Mouse (Mus musculus) lung, embryonic 14.5 days (tissue): ENCODE measurements at regions not wholly inside any gene's neighbourhood (a gene's known extent, or its start where the extent isn't known, plus 50 kb on each side); places are given as distances from the start of the nearest gene placed in this dataset.

Source experiments
- ATAC-seq: fragments of 200-750 bp; cut with Nextera tagmentation; 2 replicates; pipeline ENCODE4 v1.8.0; 2017; ENCODE audit warnings: mild to moderate bottlenecking, moderate TSS enrichment, moderate library complexity; ENCODE audit not compliant: insufficient read depth
- DNase-seq: peaks from one replicate; pipeline ENCODE4 v3.0.0-alpha.2; 2015
- H3K27ac ChIP-seq: fragments of 300-500 bp; sonication (generic); 2 replicates; pipeline ENCODE4 v1.5.1; 2014; ENCODE audit warnings: low read depth, mild to moderate bottlenecking, moderate library complexity
- H3K27me3 ChIP-seq: fragments of 300-500 bp; sonication (generic); 2 replicates; pipeline ENCODE4 v1.6.1; 2014; ENCODE audit warnings: low read length, control low read depth; ENCODE audit not compliant: insufficient read depth
- H3K36me3 ChIP-seq: fragments of 300-500 bp; sonication (generic); 2 replicates; pipeline ENCODE4 v1.6.1; 2014; ENCODE audit warnings: control low read depth; ENCODE audit not compliant: insufficient read depth
- H3K4me1 ChIP-seq: fragments of 300-500 bp; sonication (generic); 2 replicates; pipeline ENCODE4 v1.6.1; 2014; ENCODE audit warnings: antibody characterized with exemption, control low read depth; ENCODE audit not compliant: insufficient read depth
- H3K4me2 ChIP-seq: fragments of 300-500 bp; sonication (generic); 2 replicates; pipeline ENCODE4 v1.6.1; 2014; ENCODE audit warnings: mild to moderate bottlenecking
- H3K4me3 ChIP-seq: fragments of 300-500 bp; sonication (generic); 2 replicates; pipeline ENCODE4 v1.5.1; 2014; ENCODE audit warnings: low read depth, low read length
- H3K9ac ChIP-seq: fragments of 300-500 bp; sonication (generic); 2 replicates; pipeline ENCODE4 v1.6.1; 2014
- H3K9me3 ChIP-seq: fragments of 300-500 bp; sonication (generic); 2 replicates; pipeline ENCODE4 v1.6.1; 2016; ENCODE audit warnings: low read depth, low read length, control low read depth
- CTCF ChIP-seq: IDR thresholded peaks from 2 replicates; pipeline ENCODE4 v1.5.1; 2016; ENCODE audit warnings: antibody characterized with exemption, low read depth
- WGBS: fragments of 180-500 bp; shearing (Covaris S2); extraction: QIAGEN DNeasy Blood & Tissue Kit; methylation state at CpG from one replicate; pipeline ENCODE4 v1.1.7; 2014; 5-methylcytosine and 5-hydroxymethylcytosine counted together

DNA sequence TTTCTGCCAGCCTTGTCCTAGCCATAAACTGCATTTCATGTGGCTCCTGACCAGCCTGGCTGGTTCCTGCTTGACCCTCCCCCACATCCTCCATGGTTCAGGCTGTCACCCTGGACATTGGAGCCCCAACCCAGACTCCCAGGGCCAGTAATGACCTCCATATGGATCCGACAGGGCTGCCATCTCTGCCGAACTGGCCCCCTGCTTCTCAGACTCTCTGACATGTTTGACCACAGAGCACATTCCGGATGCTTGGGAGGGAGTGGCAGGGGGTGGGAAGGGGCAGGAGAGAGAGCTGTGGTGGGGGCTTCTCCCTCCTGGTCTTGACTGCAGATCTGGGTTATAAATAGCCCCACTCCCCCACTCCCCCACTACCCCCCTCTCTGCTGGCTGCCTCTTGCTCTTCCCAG, 59.0 kb upstream of the Actrt2 start:
- no peaks in the 10 kb centered on the region for H3K36me3 ChIP-seq
- no peak overlapping the region for H3K4me2 ChIP-seq
- H3K9ac ChIP-seq = no peak overlapping the region
- H3K27me3 ChIP-seq = no peaks in the 10 kb centered on the region
- H3K4me3 ChIP-seq = no peak overlapping the region
- TF ChIP-seq CTCF = no peak
- DNase-seq (no peak), ATAC-seq (0 out of 2 replicates have a peak, but pooled peaks have one; percentile 21)
- peaks cover 5% of the 10 kb centered on the region; the same call in 1 of the 2 replicates for H3K4me1 ChIP-seq
- 9% methylated on average over 3 of the region's 3 CpGs for WGBS
- H3K27ac ChIP-seq = no peak overlapping the region
- H3K9me3 ChIP-seq = no peaks in the 10 kb centered on the region

DNA sequence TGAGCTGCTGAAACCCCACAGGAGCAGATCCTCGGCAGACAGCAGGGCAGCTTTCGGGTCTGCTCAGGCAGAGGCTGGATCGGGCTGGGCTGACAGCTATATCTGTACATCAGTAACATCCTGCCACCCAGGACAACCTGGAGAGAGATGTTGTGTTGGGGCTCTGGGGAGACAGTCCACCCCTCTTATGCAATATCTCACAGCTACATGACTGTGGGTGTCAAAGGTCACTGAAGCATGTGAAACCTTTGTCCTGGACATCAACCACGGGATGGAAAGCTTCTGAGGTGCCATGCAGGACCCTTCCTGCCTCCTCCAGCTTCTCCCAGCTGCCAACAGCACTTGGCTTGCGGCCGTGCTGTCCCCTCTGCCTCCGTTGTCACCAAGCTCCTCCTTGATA, 60.3 kb upstream of the Actrt2 start:
- H3K9ac ChIP-seq = no peak overlapping the region
- ATAC-seq (no peak), DNase-seq (no peak)
- H3K36me3 ChIP-seq = no peaks in the 10 kb centered on the region
- peaks cover 5% of the 10 kb centered on the region; the same call in 1 of the 2 replicates for H3K4me1 ChIP-seq
- no peaks in the 10 kb centered on the region for H3K9me3 ChIP-seq
- WGBS = 68% methylated on average over 7 of the region's 7 CpGs
- H3K27ac ChIP-seq = no peak overlapping the region
- H3K4me3 ChIP-seq = no peak overlapping the region
- no peak overlapping the region for H3K4me2 ChIP-seq
- no peak for TF ChIP-seq CTCF
- no peaks in the 10 kb centered on the region for H3K27me3 ChIP-seq

DNA sequence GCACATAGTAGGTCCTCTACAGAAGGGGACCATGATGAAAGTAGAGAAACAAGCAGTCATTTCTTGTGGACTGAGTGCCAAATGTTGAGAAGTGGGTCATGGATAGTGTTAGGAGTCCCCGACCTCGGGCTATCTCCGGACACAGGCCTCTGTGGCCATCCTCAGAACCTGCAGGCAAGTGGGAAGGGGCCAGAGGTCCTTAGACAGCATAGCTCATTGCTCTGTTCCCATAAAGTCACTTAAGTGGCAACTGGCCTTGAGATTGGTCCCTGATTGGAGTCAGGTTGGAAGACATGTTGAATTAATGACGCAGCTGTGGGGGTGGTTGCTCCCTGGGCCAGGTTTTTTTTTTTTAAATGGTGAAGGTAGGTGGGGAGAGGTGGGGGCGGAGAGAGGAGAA, 63.0 kb upstream of the Actrt2 start:
- Histone ChIP-seq H3K4me3 (no peak overlapping the region), H3K27me3 (no peaks in the 10 kb centered on the region), H3K4me2 (no peak overlapping the region), H3K4me1 (peaks cover 5% of the 10 kb centered on the region; the same call in 1 of the 2 replicates), H3K9ac (no peak overlapping the region), H3K9me3 (no peaks in the 10 kb centered on the region), H3K36me3 (no peaks in the 10 kb centered on the region), H3K27ac (no peak overlapping the region)
- DNase-seq = no peak
- WGBS = 89% methylated on average over 5 of the region's 5 CpGs
- no peak for TF ChIP-seq CTCF
- no peak for ATAC-seq

GRCm38 (mm10) chr4:154731345-154731744, 63.7 kb upstream of the Actrt2 start:
- 57% methylated on average over 15 of the region's 15 CpGs for WGBS
- no peak for TF ChIP-seq CTCF
- H3K4me1 ChIP-seq = peaks cover 5% of the 10 kb centered on the region; the same call in 1 of the 2 replicates
- no peaks in the 10 kb centered on the region for H3K36me3 ChIP-seq
- H3K9ac ChIP-seq = no peak overlapping the region
- H3K27me3 ChIP-seq = no peaks in the 10 kb centered on the region
- no peak for DNase-seq
- H3K9me3 ChIP-seq = no peaks in the 10 kb centered on the region
- H3K4me2 ChIP-seq = no peak overlapping the region
- H3K4me3 ChIP-seq = no peak overlapping the region
- no peak overlapping the region for H3K27ac ChIP-seq
- ATAC-seq = no peak

DNA sequence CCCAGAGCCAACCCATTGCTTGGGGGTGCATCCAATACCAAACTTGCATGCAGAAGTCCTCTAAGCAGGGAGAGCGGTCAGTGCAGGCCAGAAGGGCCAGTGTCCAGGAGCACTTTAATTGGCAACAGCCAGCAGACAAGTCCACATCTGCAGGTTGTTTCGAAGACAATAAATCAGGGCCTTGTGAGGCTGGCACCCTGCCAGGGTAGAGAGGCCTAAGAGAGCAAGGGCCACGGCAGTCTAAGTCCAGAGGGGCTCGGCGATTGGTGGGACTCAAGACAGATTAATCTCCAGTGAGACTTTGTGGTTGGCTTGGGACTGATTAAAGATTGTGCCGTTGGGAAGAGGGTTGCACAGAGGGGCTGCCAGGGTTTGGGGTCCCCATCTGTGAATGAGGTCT, 68.4 kb upstream of the Actrt2 start:
- Histone ChIP-seq H3K4me3 (no peak overlapping the region), H3K4me2 (no peak overlapping the region), H3K4me1 (no peaks in the 10 kb centered on the region), H3K36me3 (no peaks in the 10 kb centered on the region), H3K27ac (no peak overlapping the region), H3K27me3 (no peaks in the 10 kb centered on the region), H3K9me3 (no peaks in the 10 kb centered on the region), H3K9ac (no peak overlapping the region)
- DNase-seq (no peak), ATAC-seq (no peak)
- TF ChIP-seq CTCF = no peak
- WGBS = 64% methylated on average over 6 of the region's 6 CpGs

GRCm38 (mm10) chr4:154741123-154741890, 73.6 kb upstream of the Actrt2 start:
- Histone ChIP-seq H3K36me3 (no peaks in the 10 kb centered on the region), H3K4me1 (no peaks in the 10 kb centered on the region), H3K9ac (no peak overlapping the region), H3K9me3 (no peaks in the 10 kb centered on the region), H3K27me3 (no peaks in the 10 kb centered on the region), H3K4me2 (no peak overlapping the region), H3K4me3 (no peak overlapping the region), H3K27ac (no peak overlapping the region)
- no peak for ATAC-seq
- WGBS = 53% methylated on average over 27 of the region's 27 CpGs
- no peak for TF ChIP-seq CTCF
- no peak for DNase-seq

DNA sequence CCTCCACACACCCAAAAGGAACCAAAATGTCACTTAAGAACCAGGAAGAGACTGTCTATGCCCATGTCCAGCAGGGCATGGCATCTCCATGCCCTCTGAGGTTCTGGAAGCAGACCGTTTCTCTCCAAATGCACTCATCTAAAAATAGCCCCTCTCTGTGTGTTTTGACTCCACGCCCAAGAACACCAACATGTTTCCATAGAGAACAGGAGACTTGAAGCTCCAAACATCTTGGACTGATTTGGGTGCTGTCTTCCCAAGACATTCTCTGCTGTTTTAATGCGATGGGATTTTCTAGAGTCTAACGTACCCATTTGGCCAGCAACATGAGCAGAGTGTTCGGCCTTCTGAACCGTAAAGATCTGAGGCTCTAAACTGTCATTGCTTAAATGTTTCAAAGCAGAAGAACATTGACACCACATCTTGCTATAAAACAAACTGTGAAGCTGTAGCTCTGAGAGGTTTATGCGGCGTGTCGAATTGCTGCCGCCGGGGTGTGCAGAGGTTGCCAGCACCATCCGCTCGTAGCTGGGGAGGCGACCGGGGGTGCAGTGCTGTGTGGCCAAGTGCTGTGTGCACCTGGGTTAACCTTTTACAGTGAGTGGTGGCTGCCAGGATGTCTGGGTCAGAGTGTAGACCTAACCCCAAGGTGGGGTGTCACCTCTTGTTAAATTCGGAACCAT, 78.8 kb upstream of the Actrt2 start:
- Histone ChIP-seq H3K4me1 (no peaks in the 10 kb centered on the region), H3K4me3 (no peak overlapping the region), H3K9ac (no peak overlapping the region), H3K4me2 (no peak overlapping the region), H3K27me3 (no peaks in the 10 kb centered on the region), H3K9me3 (no peaks in the 10 kb centered on the region), H3K27ac (no peak overlapping the region), H3K36me3 (no peaks in the 10 kb centered on the region)
- no peak for DNase-seq
- ATAC-seq = no peak
- 75% methylated on average over 16 of the region's 16 CpGs for WGBS
- TF ChIP-seq CTCF = no peak
